Mouse (Mus musculus) erythroblast, adult 5-6 weeks (primary cell): Measurements from ENCODE around the gene Bin2. TPM values are rescaled to one million over a fixed set of nuclear protein-coding genes. Genes with fewer than 3 reads are reported as not detected.

ENCODE experiments used
- ATAC-seq: replicated peaks from 2 replicates; pipeline ENCODE4 v1.8.0; 2016; ENCODE audit warnings: moderate number of reproducible peaks, mild to moderate bottlenecking, moderate TSS enrichment, inconsistent platforms; ENCODE audit not compliant: poor library complexity, low FRiP score, severe bottlenecking
- total RNA-seq, 2 experiments: library from RNA; stranded (forward) in 1 of 2; stranded (reverse) in 1 of 2; fragments of 150-400 nt in 1 of 2; fragments of 200-764, 138-1000 nt in 1 of 2; gene quantifications; 2 replicates each; pipeline versions ENCODE4 v1.2.3 to v1.2.4; 2015 to 2017; ENCODE audit warnings: low replicate concordance in 2 of 2

The Bin2 gene
- total RNA-seq, 2 experiments from 2014 or later = 30.4 to 32.1 TPM

- no peak for ATAC-seq
Observed at GRCm38 (mm10) chr15:100660306-100660705, 9.0 kb downstream of the Bin2 start.

GRCm38 (mm10) chr15:100655201-100655600 lies 14.2 kb downstream of the Bin2 start:
- ATAC-seq = no peak

GRCm38 (mm10) chr15:100654271-100654670 lies 15.1 kb downstream of the Bin2 start:
- ATAC-seq = no peak

- no peak for ATAC-seq
Observed at GRCm38 (mm10) chr15:100651610-100652009, 17.7 kb downstream of the Bin2 start.

- ATAC-seq = no peak
Observed at GRCm38 (mm10) chr15:100650111-100650510, 19.2 kb downstream of the Bin2 start.

- ATAC-seq = no peak
Observed at GRCm38 (mm10) chr15:100646161-100646560, 23.2 kb downstream of the Bin2 start.

GRCm38 (mm10) chr15:100642451-100642850 lies 26.9 kb downstream of the Bin2 start:
- no peak for ATAC-seq

GRCm38 (mm10) chr15:100641226-100641810 lies 28.0 kb downstream of the Bin2 start:
- no peak for ATAC-seq

GRCm38 (mm10) chr15:100639972-100640750 lies 29.2 kb downstream of the Bin2 start:
- ATAC-seq = no peak

GRCm38 (mm10) chr15:100637661-100638060 lies 31.7 kb downstream of the Bin2 start:
- no peak for ATAC-seq

GRCm38 (mm10) chr15:100636700-100637501 lies 32.5 kb downstream of the Bin2 start, which contains the start of gene Smagp:
Gene Smagp (minus strand): TSS chr15:100636940.
- ATAC-seq = no peak

- no peak for ATAC-seq
Observed at GRCm38 (mm10) chr15:100635851-100636645, 33.3 kb downstream of the Bin2 start.

- no peak for ATAC-seq
Observed at GRCm38 (mm10) chr15:100635239-100635638, 34.1 kb downstream of the Bin2 start.

GRCm38 (mm10) chr15:100633341-100633740 lies 36.0 kb downstream of the Bin2 start:
- no peak for ATAC-seq

- ATAC-seq = no peak
Observed at GRCm38 (mm10) chr15:100632323-100632722, 37.0 kb downstream of the Bin2 start.

- ATAC-seq = no peak
Observed at GRCm38 (mm10) chr15:100631454-100632170, 37.7 kb downstream of the Bin2 start.

- no peak for ATAC-seq
Observed at GRCm38 (mm10) chr15:100630126-100630525, 39.2 kb downstream of the Bin2 start.

- ATAC-seq = no peak
Observed at GRCm38 (mm10) chr15:100628797-100629196, 40.6 kb downstream of the Bin2 start.

GRCm38 (mm10) chr15:100627774-100628370 lies 41.5 kb downstream of the Bin2 start:
- ATAC-seq = no peak
